Mouse (Mus musculus) spleen, adult 2 months (tissue): ENCODE data around the gene Txk.

ENCODE experiments used
- CTCF ChIP-seq: fragments of 200-500 bp; IDR thresholded peaks from 2 replicates; pipeline ENCODE4 v1.5.1; 2011; ENCODE audit warnings: mild to moderate bottlenecking, inconsistent platforms; ENCODE audit not compliant: insufficient read depth, insufficient read length, insufficient replicate concordance; ENCODE audit errors: extremely low read depth
- POLR2A ChIP-seq: fragments of 200-500 bp; IDR thresholded peaks from 2 replicates; pipeline ENCODE4 v1.6.1; 2011; ENCODE audit warnings: low read depth, low read length, inconsistent platforms

GRCm38 (mm10) chr5:72783957-72784356, 31.4 kb upstream of the Txk start:
- TF ChIP-seq CTCF (no peak), POLR2A (no peak)
